Mouse (Mus musculus) layer of hippocampus, postnatal 25 days (tissue): ENCODE data around the gene Spred2. TPM values are rescaled to one million over a fixed set of nuclear protein-coding genes. Genes with fewer than 3 reads are reported as not detected.
A peak's percentile ranks its signal among the peaks of the same experiment; 100 is the strongest.
"Not testable (repeated sequence)": the region's sequence is repeated elsewhere in the genome, so short reads cannot be mapped to it uniquely, and the experiment has no call there.

Source experiments
- DNase-seq, 2 experiments: peaks; one replicate each; pipeline ENCODE4 v3.0.0; 2022; ENCODE audit warnings: mixed read lengths in 2 of 2, low spot score in 1 of 2; ENCODE audit errors: extremely low spot score in 1 of 2
- total RNA-seq, 2 experiments: library from RNA; stranded (reverse); gene quantifications; 2 replicates each; pipeline ENCODE4 v1.2.3; 2021

Spred2 gene
- total RNA-seq, 2 experiments from 2014 or later = 86.4 to 97.1 TPM

DNA sequence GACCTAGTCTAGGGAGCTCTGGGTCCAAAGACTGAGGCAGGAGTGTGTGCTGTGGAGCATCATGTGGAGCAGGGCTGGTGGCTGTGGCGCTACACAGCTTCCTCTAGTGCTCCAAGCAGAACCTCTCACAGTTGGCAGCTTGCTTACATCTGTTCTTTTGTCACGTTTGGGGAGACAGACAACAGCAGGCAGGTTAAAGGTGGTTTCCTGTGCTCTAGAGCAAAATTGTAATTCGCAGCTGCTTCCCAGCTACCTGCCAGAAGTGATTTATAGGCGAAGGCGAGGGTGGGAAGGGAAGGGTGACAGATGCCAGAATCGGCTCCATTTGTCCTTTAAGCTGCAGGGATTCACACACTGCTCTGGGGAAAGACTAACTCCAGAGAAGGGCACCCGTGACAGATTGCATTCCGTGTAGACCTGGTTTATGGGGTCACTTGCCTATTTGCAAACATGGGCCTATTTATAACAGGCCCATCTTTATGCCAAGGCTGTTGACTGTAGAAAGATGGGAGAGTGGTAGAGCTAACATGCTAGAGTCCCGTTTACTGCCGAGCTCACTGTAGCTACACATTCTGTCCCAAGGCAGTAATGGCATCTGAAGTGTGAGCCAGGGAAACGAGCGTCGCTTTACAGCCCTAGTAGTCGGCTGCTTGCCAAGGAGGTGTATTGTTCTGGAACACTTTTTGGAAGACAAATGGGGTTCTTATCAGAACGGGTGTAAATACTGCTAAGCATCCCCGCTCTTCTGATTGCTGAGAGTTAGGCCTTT is 87.2 kb downstream of the Spred2 start:
- DNase-seq = no peak

DNA sequence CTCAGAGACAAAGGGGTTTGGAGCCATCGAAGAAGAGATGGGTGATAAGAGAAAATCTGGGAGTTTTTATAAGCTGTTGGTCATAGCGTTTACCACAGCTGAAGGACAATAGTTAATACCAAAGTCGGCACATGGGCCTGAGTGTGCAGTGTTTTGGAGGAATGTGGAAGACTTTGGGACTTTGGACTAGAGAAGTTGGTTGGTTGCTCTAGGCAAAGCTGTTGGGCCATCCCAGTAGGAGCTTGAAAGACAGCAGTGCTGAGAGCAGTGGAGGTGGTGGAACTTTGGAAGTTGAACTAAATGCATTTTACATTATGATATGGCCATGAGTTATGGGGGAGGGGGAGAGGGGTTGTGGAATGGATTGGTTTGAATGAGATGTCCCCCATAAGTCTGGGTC is 89.2 kb downstream of the Spred2 start:
- no peak for DNase-seq

DNA sequence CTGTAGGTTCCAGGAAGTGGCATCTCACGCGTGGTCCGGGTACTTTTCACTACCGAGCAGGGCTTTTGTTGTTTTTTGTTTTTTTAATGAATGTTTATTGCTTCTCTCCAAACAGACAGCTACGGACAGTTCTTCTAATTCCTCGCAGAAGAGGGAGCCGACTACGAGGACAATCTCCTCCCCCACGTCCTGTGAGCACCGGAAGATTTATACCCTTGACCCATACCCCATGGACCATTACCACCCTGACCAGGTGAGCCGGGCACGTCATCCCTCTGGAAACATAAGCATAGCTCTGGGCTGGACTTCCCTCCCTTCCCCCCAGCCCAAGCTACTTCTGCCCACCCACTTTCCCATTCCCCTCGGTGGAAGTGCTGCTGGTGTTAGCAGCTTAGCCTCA is 93.8 kb downstream of the Spred2 start:
- DNase-seq = no peak

DNA sequence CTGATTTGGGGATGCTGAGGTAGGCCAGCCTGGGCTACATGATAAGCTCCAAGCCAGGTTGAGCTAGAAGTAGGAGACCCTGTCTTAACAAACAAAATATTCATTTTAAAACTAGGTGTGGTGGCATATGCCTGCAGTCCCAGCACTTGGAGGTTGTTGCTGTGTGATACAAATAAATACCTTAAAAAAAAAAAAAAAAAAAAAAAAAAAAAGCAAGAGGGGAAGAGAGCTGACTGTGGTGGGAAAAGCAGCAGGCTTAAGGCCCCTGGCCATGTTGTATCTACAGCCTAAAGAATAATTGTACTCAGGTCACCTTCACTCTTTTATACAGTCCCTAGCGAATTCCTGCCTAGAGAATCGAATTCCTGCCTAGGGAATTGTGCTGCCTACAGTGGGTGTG is 94.7 kb downstream of the Spred2 start:
- DNase-seq = no peak

DNA sequence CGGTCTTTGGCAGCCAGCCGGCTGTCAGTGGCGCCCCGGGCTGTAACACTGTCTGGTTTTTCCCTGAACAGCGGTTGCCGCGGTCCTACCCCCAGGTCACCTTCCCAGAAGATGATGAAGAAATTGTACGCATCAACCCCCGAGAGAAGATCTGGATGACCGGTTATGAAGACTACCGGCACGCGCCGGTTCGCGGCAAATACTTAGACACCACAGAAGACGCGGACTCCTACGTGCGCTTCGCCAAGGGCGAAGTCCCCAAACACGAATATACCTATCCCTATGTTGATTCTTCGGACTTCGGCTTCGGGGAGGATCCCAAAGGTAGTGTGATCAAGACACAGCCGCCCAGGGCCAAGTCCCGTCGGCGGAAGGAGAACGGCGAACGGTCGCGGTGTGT is 96.5 kb downstream of the Spred2 start:
- no peak for DNase-seq

DNA sequence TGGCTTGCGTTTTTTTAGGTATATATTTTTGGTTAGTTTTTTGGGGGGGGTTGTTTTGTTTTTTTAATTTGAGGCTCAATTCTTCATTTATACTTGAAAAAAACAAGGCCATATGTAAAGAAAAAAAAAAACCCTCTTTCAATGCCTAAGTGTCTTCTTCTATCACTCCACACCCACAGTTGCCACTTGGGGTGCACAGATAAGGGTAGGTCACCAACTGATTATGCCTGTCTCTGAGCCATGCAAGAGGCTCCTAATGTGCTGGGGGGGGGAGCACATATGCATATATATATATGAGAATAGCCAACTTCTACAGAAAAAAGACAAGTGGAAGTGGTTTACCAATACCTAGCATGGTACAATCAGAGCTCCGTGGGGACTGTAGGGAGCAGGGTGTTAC is 98.3 kb downstream of the Spred2 start:
- DNase-seq = no peak

DNA sequence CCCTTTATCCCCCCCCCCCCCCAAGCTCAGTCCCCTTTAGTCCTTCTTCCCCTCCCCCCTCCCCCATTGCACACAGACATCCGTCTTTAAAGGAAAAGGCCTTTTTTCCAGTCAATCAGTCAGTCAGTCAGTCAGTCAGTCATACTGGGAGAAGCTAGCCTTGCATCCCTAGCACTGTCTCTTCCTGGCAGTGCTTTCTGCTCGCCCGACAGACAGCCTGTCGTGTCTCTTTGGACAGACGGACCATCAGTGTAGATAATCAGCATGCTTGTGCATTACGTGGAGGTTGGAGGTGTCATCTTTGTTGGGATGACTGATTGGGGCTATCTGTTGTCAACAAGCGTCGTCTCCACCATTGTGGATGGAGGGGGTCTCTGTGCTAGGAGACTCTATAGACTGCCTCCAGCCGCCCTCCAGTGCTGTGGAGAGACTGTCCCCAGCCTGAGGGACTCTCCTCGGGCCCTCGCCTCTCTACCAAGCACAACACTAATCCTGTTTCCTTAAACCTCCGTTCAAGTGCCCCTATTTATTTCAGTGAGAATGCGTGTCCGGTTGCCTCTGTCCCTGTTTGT is 98.8 kb downstream of the Spred2 start:
- DNase-seq = no peak

DNA sequence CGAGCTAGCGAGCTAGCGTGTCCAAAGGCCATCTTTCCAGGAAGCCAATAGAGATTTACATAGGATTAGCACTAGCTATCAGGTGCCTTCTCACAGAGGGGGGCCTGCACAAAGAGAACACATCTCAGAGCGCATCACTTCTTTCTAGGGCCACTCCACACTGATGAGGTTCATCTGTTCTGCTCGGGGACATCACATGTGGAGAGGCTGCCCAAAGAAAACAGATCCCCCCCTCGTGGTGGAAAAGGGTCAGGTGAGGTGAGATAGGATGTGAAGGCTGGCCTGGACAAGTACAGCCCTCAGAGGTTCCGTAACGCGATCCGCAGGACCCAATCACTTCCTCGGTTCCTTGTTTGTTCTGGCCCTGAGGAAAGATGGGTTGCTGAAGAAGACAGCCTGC is 101.7 kb downstream of the Spred2 start:
- no peak for DNase-seq

DNA sequence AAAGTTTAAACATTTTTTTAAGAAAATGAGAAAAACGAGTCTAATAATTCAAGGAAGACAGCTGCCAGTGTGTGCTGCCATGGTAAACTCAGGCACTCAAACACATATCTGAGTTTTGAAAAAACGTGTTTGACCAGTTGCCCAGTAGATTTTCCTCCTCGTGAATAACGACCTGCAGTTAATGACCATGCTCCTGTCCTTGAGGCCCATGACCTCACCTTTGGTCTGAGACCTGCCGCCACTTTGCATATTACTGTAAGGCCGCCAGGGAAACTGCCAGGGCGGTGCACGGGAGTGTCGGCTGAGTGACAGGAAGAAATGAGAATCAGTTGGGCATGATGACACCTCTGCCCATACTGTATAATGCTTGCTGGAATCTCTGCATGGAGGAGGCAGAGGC is 103.5 kb downstream of the Spred2 start:
- no peak for DNase-seq

DNA sequence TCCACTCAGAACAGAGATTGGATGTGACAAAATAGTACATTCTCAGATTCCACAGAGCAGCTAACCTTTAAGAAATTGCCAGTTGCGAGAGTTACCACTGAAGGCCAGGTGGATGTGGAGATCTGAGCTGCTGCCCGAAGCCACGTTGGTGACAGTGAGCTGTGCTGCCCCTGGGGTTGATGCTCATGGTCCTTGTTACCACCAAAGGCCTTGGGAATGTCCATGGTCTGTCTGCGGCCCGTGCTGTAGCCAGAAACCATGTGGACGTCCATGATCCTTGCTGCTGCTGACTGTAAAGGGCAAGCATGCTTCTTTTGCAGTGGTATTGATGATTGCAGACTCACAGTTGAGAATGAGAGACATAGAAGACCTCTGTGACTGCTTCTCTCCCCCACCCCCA is 104.2 kb downstream of the Spred2 start:
- no peak for DNase-seq

DNA sequence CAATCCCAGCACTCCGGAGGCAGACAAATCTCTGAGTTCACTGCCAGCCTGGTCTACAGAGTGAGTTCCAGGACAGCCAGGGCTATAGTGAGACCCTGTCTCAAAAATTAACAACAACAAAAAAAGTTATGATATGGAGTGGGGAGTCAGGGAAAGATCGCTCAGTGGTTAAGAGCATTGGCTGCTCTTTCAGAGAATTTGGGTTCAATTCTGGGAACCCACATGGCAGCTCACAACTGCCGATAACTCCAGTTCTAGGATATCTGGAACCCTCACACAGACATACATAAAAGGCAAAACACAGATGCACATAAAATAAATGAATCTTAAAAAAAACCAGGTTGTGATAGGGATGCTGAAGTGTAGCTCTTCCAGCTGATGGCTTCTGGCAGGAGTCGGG is 104.8 kb downstream of the Spred2 start:
- no peak for DNase-seq

DNA sequence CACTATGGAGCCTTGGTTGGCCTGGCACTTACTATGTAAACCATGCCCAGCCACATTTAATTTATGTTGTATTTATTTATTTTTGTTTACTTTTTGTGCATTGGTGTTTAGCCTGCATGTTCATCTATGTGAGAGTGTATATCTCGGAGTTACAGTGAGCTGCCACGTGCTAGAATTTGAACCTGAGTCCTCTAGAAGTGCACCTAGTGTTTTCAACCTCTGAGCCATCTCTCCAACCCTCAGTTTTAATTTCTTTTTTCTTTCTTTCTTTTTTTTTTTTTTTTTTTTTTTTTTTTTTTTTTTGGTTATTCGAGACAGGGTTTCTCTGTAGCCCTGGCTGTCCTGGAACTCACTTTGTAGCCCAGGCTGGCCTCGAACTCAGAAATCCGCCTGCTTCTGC is 106.8 kb downstream of the Spred2 start:
- not testable (repeated sequence) for DNase-seq

DNA sequence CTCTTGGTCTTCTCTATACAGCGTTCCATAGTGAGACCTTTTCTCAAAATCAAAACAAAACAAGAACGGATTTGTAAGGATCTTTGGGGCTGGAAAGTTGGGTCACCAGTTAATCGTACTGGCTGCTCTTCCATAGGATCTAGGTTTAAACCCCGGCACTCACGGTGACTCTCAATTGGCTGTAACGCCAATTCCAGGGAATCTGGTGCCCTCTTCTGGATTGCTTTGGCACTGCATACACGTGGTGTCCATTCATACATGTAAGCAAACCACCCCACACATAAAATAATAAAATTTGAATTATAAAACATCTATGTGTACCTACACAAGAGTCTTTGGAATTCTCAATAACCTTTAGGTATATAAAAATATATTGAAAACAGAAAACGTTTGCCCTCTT is 107.4 kb downstream of the Spred2 start:
- DNase-seq = peak in 1 of 2 experiments; percentile 47

DNA sequence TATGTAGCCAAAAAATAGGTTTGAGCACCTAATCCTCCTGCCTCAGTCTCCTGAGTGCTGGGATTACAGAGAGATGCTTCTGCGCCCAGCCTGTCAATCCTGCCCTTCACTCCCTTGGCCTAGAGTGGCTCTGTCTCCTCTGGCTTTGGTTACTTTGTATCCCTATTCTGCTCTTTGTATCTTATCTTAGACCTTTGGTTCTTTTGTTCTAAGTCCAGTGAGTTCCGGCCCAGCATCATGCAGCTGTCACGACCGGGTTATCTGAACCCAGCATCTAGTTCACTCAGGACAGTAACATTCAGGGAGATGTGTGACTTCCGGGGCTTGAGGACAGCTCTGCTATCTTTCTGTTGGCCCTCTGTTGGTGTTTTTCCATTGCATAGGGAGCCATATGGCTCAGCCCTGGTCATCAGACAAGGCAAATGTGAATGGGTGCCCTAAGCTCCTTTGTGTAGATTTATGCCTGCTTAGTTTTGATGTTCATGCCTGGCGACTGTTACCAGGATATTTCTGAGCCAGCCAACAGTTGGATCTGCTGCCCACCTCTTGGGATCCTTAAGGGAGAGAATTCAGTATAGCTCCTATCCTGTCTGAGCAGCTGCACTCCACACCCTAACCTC is 109.5 kb downstream of the Spred2 start:
- no peak for DNase-seq

DNA sequence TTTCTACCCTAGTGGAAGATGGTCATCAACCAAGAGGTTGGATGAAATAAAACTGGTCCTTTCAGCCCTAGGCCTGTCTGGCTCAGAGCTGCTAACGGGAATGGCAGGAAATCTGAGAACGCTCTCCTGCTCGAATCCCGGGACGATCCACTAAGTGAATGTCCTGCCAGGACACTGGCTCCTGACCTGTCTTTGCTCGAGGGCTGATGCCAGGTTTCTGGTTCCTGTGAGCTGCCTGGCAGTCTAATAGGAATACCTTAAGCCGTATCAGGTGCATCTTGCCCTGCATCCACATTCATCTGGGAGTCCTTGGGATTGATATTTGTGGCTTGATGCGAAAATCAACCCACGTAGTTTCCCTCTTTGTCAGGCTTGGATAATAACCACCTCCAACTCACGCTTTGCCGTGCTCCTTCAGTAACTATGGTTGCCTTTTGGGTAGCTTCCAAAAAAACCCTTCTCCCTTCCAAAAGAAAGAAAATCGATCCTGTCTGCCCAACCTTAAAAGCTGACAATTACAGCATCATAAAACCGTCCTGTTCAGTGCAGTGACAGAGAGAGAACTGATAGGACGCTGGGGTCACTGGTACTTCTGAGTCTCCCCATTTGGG is 110.3 kb downstream of the Spred2 start:
- DNase-seq = no peak

DNA sequence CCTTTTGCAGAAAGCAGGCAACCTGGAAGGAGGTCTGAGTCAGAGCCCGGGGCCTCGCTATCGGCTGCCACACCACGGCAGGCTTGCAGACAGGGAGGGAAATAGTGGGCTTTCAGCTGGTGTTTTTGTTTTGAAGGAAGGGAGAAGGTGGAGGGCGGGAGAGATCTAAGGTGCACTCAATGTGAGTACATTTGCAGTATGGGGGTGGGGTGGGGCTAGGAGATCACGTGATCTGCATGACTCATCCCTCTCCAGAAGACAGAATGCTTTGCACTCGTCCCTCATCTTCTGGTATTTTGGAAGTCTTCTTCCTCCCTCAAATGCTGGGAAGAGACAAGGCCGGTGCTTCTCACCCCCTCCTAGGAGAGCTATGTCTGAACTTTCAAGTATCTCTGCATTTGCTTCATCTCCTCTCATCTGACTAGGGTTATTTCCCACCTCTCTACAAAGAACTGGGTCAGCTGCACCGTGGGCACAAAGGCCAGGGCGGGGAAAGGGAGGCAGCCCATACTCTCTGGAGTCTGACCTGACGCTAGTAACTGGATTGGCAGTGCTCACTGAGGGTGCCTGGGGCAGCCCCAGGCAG is 111.3 kb downstream of the Spred2 start:
- no peak for DNase-seq

DNA sequence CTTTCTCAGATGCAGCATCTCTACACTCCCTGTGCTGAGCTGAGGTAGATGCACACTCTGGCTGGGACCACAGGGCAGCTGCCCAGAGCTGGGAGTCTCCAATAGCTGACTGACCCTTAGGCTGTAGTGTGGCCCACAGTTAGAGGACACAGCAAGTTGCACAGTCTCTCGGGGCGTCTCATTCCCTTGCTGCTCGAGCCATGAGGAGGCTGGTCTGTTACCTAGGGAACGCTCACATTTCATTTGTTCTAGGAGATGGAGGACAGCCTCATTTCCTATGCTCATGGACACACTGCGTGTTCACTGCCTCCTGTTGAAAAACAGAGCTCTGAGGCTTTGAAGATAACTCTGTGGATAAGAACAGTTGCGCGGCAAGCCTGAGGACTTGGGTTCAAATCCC is 111.8 kb downstream of the Spred2 start:
- DNase-seq = no peak

DNA sequence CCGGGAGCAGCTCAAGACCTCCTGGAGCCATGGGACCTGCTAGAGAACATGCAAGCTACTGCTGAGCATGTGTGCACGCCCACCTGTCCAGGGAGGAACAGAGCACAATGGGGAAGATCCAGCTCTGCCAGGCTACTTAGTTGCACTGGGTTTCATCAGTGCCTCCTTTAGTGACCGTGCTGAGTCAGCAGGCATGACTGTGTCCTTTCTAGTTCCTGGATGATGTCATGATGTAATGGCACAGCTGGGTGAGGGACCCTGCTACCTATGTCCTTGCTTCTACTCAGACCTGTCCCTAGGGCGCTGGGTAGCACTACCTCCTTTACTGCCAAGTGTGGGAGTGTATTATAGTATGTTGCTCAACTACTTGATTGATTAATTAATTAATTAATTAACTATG is 113.6 kb downstream of the Spred2 start:
- no peak for DNase-seq

DNA sequence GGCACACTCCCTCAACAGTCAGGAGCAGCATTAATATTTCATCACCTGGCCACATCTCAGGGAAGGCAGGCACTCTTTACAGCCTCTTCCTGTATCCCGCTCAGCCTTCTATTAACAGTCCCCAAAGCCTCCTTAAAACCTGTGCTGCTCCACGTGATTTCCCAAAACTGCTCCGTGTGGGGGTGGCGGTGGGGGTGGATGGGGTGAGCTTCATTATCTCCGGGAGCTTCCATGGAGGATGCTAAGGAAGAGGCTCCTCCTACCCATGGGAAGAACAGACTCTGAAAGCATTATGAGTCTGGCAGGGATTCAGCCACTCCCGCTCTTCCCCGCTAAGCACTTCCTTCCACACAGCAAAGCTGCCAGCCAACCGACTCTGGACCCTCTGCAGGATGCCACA is 114.5 kb downstream of the Spred2 start:
- no peak for DNase-seq

DNA sequence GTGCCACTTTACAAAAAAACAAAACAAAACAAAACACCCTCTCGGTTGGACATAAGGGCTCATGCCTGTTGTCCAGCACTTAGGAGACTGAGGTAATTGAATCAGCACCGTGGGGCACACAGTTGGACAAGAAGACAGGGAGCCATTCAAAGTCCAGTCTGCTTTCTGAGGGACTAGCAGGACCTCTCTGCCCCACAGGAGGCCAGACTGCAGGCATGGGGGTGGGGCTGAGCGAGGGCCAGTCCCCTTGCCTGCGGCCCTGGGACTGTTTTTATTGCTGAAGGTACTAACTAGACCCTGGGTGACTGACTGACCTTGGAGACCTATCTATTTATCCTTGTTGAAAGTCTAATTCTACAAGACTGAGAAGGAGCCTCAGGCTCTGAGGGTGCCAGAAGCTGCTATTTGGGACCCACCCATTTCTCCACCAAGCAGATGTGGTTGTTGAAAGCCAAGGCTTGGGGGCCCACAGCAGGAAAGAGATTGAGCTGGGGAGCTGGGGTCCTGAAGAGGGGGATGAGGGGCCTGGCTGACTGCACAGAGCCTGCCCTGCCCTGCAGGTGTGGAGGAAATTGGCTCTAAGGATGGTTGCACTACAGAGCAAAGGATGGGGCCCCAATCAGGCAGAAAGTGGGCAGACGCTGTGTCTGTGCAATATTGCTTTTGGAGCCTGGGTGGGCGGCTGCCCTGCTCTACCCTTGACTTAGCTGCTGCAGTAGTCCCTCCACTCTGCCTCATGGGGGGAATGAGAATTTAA is 117.2 kb downstream of the Spred2 start:
- DNase-seq = no peak

DNA sequence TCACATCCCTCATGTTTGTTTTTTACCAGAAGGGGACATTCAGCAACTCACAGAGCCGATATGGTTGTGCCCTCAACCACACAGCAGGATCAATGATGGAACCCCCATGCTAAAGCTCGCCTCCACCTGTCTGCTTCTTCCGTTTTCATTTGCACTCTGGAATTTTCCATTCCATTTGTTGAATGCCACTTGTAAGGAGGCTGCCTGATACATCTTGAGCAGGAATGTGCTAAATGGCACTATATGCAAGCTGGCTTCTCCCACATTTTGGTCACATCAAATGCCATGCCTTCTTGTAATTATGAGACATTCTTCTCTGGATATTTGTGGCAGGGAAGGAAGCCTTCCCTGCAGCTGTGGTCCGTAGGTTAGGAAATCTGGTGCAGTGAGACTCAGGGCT is 117.9 kb downstream of the Spred2 start:
- no peak for DNase-seq
